Mouse (Mus musculus) heart, postnatal 0 days (tissue): ENCODE measurements around the gene Celf2.

ENCODE experiments used
- CTCF ChIP-seq: IDR thresholded peaks from 2 replicates; pipeline ENCODE4 v1.5.1; 2016; ENCODE audit warnings: antibody characterized with exemption, control low read depth, low read depth
- EP300 ChIP-seq: IDR thresholded peaks from 2 replicates; pipeline ENCODE4 v1.6.1; 2016; ENCODE audit warnings: antibody characterized with exemption, low read depth

DNA sequence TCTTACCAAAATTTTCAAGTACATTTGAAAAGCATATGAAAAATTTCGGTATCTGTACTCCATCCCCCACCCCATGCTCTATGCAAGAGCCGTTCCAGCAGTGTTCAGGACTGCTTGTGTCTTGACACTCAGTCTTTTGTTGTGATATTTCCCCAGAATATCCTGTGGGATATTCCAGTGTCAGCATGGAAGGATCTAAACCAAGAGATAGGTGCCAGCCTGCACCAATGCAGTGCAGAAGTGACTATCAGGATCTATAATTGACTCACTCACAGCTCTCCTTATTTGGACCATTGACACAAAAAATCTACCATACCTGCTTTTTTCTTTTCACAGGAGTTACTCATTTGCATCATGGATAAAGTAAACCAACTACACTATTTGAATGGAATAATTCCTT lies 116.9 kb downstream of the Celf2 start:
- TF ChIP-seq CTCF: no peak
- no peak for TF ChIP-seq EP300
